Mouse (Mus musculus): ENCODE measurements around the gene Angel1.

The Angel1 gene

DNA sequence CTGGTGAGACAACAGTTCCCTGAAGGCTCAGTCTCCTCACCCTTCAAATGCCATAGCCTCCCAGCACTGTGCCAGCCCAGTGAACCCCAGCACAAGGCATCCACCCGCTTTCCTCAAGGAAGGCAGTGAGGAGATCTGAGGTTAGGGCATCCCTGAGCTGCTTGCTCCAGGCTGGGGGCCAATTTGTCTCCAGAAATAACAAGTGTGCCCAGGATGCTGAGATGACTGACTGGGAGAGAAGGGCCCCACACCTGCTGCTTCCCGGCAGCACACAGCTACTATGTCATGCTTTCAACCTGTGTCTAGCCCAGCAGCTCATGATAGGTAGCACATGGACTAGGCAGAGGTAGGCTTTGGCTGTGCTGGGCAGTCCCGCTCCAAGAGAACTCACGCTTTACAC, 24.8 kb downstream of the Angel1 start:
- no peak for DNase-seq

DNA sequence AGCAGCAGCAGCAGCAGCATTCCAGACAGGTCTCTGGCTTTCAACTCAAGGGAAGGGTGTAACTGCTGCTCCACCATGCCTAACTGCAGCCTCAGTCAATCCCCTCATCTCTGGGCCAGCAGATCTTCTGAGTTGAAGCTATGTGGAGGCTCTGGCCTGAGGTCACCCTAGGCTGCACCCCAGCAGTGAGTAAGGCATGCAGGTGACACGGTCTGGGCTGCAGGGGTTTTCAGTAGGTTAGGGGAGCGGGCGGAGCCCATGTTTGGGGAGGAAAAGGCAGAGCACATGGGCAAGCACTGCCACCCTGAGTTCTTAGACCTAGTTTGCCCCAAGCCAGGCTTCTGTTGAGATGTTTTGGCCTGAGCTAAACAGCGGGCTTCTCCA, 25.3 kb downstream of the Angel1 start:
- no peak for DNase-seq

DNA sequence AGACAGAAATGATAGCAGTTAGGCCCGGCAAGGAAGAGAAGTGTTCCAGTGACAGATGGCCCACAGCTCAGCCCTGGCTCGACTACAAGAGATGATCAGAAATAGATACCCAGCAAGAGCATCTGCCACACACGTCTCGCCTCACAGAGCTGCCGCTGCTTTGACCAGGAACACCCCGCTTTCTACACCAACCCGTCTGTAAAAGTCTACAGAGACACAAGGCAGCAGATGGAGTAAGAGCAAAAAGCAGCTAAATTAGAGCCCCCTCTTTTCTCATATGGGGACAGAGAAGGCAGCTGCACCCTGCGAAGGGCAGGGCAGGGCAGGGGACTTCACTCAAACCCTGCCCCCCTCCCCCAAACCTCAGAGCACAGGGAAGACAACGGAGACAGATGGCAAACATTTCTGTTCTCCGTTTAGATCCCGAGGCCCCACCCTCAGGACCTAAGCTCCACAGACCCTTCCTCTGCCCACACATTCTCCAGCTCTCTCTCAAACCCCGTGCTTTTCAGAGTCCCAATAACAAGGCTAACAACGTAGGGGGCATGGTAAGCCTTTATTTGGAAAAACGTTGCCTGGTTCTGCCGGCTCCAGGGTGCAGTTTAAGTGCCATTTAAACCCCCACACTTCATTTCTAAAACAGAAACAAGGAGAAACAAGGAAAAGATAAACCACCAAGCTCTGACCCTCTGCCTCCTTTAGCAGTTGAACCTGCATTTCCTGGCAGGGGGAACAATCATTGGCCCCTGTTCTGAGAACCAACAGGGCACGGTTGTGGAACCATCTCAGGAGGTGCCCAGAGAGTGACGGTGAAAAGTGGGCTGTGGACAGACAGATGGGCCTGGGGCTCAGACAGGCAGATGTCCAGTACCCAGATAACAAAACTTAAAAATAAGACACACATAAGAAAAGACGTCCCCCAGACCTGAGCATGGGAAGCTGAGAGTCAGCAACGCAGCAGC, 26.0 kb downstream of the Angel1 start:
- DNase-seq = no peak

DNA sequence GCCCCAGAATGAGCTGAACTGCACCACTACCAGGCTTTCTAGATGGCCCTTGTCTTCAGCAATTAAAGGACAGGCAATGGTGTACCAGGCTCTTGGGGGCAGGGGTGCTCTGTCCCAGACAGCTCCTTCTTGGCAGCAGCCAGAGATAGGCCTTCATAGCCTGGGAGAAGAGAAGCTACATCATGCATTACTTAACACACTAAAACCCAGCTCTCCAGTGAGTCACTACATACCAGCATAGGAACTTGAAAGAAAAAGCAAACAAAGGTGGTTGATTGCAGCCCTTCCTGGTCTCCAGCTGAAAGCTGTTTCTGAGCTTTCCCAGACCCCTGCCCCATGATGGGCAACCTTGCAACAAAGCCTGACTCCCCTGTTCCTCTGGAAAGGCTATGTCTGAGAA, 27.7 kb downstream of the Angel1 start:
- no peak for DNase-seq

DNA sequence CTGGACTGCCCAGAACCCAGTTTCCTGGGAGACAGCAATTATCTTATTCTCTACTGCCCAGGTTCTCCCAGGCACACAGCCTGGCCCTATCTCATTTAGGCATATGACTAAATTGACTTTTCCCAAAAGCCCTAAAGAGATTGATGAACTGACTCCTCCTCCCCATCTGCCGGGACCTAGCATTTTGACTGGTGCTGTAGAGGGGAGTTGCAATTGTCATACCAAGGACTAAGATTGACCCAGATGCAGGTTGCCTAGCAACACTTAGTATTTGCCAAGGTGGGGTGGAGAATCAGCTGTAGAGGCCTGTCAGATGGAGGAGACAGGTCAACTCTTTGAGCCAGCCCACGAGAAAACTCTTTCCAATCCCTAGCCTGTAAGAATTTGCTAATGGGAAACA, 28.3 kb downstream of the Angel1 start:
- no peak for DNase-seq

DNA sequence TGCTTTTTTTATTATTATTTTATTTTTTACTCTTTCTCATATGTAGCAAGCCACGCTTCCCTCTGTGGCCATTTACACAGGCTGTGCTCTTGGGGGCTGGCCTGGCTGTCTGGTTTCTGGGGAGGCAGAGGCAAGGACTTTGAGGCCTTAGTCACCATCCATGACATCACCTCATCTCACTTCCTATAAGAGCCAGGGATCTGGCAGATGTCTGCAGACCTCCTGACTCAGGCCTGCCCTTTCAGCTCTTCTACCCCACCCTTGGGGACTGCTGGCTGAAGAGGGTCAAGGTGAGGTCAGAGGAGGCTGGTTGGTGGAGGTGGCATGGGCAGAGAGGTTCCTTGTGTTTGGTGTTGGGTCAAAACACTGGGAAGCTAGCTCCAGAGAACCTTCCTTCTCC, 31.8 kb downstream of the Angel1 start:
- no peak for DNase-seq

DNA sequence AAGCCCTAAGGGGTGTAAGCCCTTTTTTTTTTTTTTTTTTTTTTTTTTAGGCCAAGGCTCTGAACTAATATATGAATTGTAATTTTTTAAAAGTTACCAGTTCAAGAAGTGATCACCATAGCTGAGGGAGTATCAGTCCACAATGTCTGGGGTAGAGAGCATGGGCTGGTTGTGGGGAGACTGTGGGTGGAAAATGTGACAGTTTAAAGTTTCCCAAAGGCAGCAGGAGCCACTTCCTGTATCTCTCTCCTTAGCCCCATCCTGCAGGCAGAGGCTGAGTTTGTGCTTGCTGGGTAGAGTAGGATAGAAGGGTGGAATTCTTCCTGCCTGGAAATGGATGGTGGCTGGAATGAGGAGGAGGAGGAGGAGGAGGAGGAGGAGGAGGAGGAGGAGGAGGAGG, 32.9 kb downstream of the Angel1 start:
- no peak for DNase-seq

DNA sequence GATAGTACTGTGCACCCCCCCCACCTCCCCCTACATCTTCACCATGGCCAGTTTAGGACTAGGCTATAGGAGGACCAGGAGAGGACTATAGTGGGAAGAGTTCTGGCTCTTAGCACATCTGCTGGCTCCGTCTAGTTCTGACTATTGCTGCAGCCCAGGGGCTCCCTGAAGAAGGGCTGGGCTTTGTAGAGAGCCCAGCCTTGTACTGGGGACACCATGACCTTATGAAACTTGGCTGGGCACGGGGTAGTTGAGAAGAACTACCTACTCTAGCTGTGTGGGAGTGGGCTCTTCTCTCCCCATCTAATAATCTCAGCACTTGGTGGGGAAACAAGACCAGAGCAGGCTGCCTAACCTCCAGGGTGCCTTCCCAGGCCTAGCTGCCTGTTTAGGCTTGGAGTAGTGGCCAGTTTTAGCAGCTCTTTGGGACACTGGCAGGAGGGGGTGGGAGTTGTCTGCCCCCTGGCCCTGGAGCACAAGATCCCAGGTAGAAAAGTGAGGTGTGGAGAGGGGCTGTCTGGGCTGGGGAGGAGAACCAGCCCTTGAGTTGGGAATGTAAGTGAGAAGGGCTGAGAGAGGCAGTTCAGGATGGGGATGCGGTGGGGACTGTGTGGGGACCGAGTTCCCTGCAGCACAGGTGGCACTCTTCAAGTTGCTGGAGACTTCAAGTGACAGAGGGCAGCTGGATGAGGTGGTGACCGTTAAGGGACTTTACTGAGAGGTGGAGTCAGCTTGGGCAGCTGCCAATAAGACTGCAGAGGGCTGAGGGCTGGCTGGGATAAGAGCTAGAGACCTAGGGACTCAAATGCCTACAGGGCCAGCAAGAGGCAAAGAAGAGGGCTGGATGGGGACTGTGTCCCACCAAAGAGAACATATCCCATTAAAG, 33.5 kb downstream of the Angel1 start:
- DNase-seq = no peak

DNA sequence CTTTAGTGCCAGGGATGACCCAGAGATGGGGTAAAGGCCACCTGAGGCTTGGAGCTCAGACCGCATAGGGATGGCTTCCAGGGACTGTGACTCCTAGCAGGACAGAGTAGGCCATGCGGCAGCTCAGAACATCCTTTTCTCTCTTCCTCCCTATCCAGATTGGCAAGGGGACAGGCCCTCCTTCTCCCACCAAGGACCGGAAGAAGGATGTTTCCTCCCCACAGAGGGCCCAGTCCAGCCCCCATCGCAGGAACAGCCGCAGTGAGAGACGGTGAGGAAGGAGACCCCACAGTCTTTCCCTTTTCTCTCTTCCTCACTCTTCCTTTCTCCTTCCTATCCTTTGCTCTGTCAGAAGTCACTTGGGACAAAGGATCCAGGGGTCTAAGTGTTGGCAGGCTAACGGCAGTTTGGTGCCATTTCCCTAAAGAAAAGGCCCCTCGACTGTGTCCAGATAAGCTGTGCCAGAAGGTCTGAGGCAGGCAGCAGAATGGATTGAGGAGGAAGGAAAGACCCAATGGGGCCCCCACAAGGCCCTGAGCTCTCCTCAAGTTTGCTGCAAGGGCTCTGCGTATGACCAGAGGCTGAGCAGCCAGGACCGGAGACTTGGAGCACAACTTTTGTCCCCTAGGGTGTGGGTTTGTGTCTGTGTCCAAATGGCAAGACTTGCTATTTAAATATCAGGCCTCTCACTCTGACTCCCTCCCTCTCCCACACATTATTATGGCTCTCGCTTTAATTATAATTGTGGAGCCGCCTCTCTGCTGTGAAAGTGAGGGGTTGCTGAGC, 35.4 kb downstream of the Angel1 start:
- no peak for DNase-seq

DNA sequence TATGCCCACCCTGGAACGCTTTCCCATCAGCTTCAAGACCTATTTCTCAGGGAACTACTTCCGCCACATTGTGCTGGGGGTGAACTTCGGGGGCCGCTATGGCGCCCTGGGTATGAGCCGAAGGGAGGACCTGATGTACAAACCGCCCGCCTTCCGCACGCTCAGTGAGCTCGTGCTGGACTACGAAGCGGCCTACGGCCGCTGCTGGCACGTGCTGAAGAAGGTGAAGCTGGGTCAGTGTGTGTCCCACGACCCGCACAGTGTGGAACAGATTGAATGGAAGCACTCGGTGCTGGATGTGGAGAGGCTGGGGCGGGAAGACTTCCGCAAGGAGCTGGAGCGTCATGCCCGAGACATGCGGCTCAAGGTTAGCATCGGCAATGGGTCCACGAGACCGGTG, 37.3 kb downstream of the Angel1 start:
- DNase-seq = no peak

DNA sequence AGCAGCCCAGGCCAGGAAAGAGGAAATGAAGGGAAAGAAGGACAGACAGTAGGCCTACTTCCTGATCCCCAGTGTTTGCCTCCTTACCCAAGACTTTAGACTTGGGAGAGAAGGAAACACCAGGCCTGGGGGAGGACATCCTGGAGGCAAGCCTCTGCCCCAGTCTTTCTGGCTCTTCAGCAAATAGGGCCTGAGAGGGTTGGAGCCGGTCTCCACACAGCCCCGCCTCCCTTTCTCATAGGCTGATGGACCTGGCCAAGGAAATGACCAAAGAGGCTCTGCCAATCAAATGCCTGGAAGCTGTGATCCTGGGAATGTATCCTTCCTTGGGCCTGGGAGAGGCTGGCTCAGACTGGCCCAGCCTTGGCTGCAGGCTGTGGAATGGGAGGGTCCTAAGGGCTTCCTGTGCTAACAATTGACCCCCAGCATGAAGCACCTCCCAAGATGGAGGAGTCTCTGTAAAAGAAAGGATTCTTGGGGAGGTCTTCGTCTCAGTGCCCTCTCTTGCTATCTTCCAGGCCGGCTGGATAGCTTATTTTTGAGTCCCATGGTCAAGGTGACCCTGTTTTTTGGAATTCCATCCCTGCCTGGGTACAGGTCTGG, 38.2 kb downstream of the Angel1 start:
- DNase-seq = no peak

DNA sequence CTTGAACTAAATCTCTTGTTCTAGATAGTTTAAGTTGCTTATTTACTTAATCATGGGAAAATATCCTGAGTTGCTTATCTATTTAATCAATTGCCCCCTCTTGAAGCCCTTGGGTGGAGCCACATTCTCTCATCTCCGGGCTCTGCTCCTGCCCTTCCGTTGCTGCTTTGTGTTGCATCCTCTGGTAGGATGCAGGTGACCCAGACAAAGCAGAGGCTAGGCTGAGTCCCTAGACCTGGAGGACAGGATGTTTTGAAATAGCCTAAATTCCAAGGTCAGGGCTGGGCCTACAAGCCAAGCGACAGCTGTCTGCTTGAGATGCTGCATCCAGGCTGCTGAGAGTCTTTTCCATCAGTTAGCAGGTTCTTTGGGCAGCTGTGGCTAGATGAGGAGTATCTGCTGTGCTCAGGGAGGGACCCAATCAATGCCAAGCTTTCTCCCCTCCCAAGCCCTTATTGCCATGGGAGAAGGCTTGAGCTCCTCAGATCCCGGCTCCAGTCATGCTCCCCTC, 38.8 kb downstream of the Angel1 start:
- DNase-seq = no peak

DNA sequence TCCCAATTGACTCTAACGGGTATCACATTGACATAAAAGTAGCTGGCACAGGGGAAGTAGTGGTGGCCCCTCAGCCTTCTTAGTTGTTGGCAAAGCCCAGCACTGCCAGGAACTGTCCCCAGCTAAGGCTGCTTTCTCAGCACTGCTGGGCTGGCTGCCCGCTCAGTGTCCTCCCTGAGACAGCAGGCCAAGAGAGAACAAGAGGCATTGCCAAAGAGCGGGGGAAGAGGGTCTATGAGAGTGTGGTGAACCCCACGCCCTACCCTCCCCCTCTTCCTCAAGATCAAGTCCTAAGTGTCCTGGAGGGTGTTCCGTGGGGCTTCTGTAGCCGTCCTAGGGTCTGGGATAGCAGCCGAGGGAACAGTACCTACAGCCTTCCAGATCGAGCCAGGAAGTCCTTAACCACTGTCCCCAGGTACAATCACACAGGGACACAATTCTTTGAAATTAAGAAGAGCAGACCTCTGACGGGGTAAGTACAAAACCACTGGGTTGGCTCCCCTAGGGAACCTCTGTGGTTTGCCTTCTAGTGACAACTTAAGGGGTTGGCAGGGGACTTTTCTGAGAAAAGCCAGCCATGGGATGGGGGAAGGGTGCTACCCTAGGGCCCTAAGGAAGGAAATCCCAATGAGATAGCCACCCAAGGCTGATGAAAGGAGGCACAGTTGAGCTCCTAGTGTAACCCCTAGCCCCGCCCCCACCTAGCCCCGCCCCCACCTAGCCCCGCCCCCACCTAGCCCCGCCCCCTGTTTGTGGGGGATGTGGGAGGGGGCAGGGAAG, 39.5 kb downstream of the Angel1 start:
- no peak for DNase-seq

DNA sequence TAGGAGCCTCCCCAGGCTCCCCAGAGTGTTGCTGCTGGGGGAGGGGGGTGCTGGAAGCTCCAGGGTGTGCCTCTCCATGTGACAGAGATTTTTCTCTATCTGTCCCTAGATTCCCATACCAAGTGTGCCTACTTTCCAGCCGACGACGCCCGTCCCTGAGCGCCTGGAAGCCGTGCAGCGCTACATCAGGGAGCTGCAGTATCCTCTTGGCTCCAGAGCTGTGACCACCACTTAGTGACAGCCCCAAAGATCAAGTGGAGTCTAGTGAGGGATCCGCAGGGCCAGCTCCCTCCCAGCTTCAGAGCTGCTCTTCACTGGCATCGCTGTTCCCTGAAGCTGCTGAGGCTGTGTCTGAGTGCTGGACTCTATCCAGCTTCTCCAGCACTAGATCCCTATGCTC, 41.0 kb downstream of the Angel1 start:
- DNase-seq = no peak

DNA sequence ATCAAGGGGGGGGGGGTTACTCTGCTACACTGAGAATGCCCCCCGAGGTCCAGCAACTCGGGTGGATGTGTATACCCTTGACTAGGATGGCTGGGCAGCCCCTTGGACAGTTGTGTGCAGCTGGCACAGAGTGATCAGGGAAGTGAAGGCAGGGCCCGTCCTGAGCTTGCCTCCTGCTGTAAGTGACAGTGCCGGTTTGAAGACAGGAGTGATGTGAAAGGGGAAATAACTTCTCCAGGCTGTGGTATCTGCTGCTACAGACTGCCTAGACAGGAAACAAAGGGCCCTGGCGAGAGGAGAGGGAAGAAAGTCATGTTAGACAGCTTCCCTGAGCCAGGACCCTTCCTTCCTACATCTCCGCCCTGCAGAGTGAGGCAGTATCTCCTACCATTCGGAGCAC, 42.6 kb downstream of the Angel1 start:
- no peak for DNase-seq

DNA sequence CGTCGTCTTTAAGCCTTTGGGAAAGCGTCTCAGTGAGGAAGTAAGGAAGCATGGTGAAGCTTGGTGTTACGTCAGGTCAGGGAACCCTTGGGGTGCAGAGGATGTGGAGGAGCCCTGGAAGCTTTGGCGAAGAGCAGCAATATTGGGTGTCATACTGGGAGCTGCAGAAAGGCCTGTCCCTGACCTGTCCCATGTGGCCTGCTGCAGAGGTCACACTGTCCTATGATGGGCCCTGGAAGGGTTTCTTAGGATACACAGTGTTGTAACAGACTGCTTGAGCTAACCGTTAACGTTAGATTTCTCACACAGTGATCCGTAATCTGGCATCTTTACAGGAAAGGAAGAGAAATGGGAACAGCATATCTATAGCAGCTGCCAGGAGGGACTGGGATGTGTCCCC, 44.1 kb downstream of the Angel1 start:
- no peak for DNase-seq

DNA sequence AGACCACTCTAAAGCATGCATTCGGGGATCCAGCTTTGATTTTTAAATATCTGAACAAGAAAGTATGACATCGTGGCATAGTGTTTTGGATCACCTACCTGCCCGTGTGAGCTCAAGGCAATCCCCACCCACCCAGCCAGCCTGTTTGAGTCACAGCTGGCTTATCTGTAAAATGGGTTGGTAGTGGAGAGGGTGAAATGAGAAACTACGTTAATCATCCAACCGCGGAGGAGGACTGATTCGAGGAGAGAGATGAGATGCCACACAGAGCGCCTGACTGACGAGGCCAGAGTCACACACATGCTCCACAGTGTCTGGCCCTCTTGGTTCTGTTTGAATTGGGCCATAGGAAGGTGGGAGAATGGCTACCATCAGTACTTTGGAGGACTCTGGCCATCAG, 44.6 kb downstream of the Angel1 start:
- no peak for DNase-seq

DNA sequence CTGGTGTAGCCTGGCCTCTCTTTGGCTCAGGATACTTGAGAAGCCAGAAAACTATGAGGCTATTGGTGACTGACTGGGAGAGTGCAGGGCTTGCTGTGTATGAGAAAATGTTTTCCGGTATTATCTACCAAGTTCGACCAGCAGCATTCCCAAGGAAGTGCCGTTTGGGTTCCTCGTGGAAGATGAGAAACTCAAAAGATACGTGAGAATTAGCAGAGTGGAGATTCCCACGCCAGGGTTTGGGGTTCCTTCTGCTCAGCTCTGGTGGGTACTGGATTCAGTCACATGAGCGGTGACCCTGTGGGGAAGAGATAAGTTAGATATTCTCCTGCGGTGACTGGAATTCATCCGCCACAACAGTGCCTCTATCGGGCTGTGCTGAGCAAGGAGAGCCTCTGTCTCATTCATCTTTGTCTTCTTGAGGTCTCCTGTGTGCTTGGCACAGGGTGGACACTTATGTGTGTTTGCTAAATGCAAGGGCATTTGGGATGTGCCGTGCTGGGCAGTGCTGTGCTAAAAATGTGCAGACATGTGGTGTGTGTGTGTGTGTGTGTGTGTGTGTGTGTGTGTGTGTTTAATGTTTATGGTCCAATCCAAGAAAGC, 45.6 kb downstream of the Angel1 start:
- no peak for DNase-seq

DNA sequence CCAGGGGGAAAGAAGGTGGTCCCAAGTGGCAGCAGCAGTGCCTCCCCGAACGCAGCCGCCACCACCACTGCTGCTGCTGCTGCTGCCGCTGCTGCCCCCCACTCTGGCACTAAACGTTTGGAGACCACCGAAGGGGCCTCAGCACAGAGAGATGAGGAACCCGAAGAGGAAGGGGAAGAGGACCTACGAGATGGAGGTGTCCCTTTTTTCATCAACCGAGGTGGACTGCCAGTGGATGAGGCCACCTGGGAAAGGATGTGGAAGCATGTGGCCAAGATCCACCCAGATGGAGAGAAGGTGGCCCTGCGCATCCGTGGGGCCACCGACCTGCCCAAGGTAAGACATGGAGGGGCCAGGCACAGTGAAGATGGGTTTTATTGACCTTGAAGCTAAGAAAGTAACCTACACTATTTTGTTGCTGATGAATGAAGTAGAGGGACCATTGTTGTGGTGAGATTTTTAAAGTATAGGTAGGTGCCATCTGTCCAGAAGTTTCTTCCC, 46.2 kb downstream of the Angel1 start:
- DNase-seq = no peak

DNA sequence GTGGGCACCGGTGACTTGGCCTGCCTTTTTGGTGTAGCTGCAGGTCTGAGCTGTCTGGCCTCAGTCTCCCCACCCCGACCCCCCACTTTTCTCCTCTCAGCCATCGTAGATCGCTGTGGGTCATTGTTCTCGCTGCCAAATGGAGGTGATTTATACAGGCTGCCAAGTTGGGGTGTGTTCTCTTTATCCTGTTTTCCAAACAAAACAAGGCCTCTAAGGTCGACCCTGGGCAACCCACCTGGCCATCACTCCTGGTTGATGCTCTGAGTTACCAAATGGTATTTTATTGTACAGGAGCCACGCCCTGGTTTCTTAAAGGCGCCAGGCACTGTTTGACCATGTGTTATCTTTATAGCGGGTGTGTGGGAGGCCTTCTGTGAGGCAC, 46.7 kb downstream of the Angel1 start:
- DNase-seq = no peak
